Mouse (Mus musculus) embryonic facial prominence, embryonic 10.5 days (tissue): Measurements from ENCODE around the gene Rnf215. TPM values are rescaled to one million over a fixed set of nuclear protein-coding genes. Genes with fewer than 3 reads are reported as not detected.
"Not testable (repeated sequence)": the region's sequence is repeated elsewhere in the genome, so short reads cannot be mapped to it uniquely, and the experiment has no call there.

Experiments used
- DNase-seq: peaks from one replicate; pipeline ENCODE4 v3.0.0-alpha.2; 2017; ENCODE audit warnings: low spot score
- H3K27ac ChIP-seq: fragments of 300-500 bp; sonication (generic); replicated peaks from 2 replicates; pipeline ENCODE4 v1.5.1; 2016; ENCODE audit warnings: mild to moderate bottlenecking
- H3K27me3 ChIP-seq: fragments of 300-500 bp; sonication (generic); replicated peaks from 2 replicates; pipeline ENCODE4 v1.6.1; 2016; ENCODE audit warnings: low read depth, mild to moderate bottlenecking; ENCODE audit not compliant: poor library complexity, severe bottlenecking
- H3K36me3 ChIP-seq: fragments of 300-500 bp; sonication (generic); replicated peaks from 2 replicates; pipeline ENCODE4 v1.6.1; 2016; ENCODE audit warnings: mild to moderate bottlenecking, moderate library complexity
- H3K4me1 ChIP-seq: fragments of 300-500 bp; sonication (generic); 2 replicates; pipeline ENCODE4 v1.6.1; 2016
- H3K4me3 ChIP-seq: fragments of 300-500 bp; sonication (generic); 2 replicates; pipeline ENCODE4 v1.5.1; 2016; ENCODE audit warnings: mild to moderate bottlenecking, moderate library complexity
- H3K9me3 ChIP-seq: fragments of 300-500 bp; sonication (generic); 2 replicates; pipeline ENCODE4 v1.6.1; 2016; ENCODE audit warnings: mild to moderate bottlenecking
- WGBS: fragments of 180-500 bp; shearing (Covaris S2); methylation state at CpG from one replicate; pipeline ENCODE4 v1.1.7; 2016; 5-methylcytosine and 5-hydroxymethylcytosine counted together
- polyA plus RNA-seq: library from polyadenylated mRNA; unstranded; fragments of >200 nt; fragmentation: Nextera tagmentation; extraction: Ambion mirVana; gene quantifications from 2 replicates; pipeline ENCODE4 v1.2.1, GENCODE M21; 2016

Rnf215 gene
- polyA plus RNA-seq, 1 experiment from 2014 or later, result 22.8 TPM

DNA sequence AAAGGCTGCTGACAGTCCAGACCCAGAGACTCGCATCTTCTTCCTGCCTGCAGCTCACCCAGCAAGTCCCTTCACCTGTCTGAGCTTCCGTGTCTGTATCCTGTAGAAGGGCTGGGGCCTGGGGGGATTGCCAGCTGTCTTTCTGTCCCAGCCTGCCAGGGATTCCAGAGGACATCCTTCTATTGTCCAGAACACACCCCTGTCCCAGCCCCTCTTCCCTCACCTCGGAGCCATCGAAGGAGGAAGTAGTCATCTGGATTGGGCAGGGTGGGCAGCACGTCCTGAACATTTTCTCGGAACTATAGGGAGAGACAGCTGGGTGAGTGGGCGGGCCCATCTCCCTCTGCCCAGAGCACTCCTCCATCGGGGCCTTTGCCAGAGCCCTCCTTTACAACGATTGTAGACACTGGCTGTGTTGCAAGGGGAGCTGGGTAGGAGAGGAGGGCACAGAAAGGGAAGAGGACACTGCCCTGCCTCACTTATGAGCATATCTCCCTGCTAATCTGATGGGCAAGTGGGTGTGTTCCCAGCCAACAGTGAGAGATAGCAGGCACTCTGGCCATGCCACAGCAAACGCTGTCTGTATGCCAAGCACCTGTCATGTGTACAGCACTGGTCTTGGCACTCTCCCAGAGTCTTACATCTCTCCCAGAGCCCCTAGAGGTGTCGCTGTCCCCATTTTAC is 18.4 kb upstream of the Rnf215 start:
- DNase-seq, result no peak
- WGBS, result 62% methylated on average over 11 of the region's 11 CpGs

DNA sequence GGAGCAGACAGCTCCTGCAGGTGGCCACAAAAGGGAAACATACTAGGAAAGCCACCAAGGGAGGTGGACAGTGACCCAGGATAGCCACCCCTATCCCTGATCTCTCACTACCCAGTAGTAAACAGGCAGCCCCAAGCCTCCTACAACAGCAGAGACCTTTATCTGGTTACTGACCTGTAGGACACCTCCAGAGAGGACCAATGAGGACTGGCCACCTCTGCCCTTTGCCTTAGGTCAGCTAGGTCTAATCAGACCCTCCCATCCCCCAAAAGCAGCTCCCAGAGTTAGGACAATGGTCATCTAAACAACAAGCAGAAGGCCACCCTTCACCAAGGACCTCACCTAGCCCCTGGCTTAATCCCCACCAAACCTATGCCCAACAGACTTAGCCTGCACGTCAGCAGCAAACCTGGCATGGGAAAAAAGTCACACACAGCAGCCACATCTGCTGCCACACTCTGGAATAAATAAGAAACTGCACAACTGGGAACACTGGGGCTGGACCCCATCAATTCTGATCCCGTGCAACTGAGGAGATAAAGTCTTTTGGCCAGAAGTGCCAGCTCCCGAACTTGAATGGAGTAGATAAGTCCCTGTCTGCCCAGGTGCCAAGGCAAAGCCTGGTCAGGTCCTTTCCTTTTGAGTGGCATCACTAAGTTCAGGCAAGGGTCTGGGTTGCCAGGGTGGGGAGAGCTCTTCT is 17.5 kb upstream of the Rnf215 start:
- Histone ChIP-seq H3K9me3 (no peaks in the 10 kb centered on the region), H3K4me3 (peak overlapping the region; percentile 68), H3K27me3 (peaks cover 54% of the 10 kb centered on the region), H3K36me3 (no peaks in the 10 kb centered on the region), H3K4me1 (peaks cover 17% of the 10 kb centered on the region), H3K27ac (no peak overlapping the region)
- no peak for DNase-seq
- WGBS, result 42% methylated on average over 3 of the region's 3 CpGs

More for the DNA sequence above, 18.4 kb upstream of the Rnf215 start:
- Histone ChIP-seq H3K27ac (no peak overlapping the region), H3K9me3 (no peaks in the 10 kb centered on the region), H3K27me3 (peaks cover 54% of the 10 kb centered on the region), H3K4me3 (no peak overlapping the region), H3K4me1 (peaks cover 17% of the 10 kb centered on the region), H3K36me3 (no peaks in the 10 kb centered on the region)

DNA sequence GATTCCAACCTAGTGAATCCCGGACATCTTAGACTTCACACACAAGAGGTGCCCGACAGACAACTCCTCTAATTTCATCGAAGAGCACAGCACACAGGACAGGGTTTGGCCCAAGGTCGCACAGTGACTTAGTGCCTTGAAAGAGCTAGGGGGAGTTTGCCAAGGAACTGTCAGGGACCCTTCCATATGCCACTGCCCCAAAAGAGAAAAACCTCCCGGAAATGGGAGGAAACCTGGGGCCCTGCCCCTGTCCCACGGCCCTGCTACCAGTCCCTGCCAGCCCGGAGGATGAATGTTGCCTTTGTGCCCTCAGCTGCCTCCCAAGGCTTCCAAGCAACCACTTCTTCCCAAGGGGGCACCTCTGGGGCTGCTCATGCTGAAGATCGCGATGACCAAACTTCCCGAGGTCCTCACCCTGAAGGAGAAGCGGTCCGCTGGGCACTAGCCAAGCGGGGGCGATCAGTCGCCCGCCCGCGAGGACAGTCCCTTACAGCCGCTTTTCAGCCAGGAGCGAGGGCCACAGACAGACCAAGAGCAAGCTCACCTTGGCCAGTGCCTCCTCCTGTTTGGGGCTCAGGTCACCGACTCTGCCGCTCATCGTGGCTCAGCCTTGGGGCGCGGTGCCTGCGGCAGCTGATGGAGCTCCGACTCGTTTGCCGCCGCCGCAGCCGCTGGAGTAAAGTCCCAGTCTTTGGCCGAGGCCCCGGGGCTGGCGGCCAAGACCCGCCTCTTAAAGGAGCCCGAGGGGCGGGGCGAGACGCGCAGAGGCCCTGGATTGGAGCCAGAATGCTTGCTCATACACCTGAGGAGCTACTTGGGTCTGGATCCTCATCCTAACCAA is 16.7 kb upstream of the Rnf215 start:
- WGBS, result 3% methylated on average over 41 of the region's 41 CpGs
- peaks cover 54% of the 10 kb centered on the region for H3K27me3 ChIP-seq

DNA sequence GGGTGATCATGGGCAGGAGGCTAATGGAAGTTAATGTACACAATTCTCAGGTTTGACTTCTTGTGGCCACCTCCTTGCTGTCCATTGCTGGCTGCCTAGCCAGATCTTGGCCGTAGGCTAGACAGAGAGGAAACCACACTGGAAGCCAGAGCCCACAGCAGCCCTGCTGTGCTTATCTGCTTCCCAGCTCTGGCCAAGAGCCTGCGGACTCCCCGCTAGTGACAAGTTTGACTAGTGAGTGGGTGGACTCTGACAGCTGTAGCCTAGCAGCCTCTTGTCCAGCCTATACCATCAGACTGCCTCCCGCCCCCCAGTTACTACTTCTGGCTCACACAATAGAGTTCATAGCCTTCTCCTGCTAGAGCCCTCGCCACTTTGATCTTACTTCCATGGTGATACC is 15.4 kb upstream of the Rnf215 start:
- Histone ChIP-seq H3K4me3 (no peak overlapping the region), H3K27me3 (peaks cover 54% of the 10 kb centered on the region), H3K27ac (no peak overlapping the region), H3K9me3 (no peaks in the 10 kb centered on the region), H3K4me1 (peaks cover 17% of the 10 kb centered on the region), H3K36me3 (no peaks in the 10 kb centered on the region)
- 82% methylated on average over 5 of the region's 5 CpGs for WGBS
- DNase-seq, result no peak

More for the DNA sequence above, 16.7 kb upstream of the Rnf215 start:
- DNase-seq, result peak; percentile 80
- Histone ChIP-seq H3K9me3 (no peaks in the 10 kb centered on the region), H3K27ac (peak overlapping the region; percentile 62; the same call in 1 of the 2 replicates), H3K4me3 (peak overlapping the region; percentile 68), H3K4me1 (peaks cover 17% of the 10 kb centered on the region), H3K36me3 (no peaks in the 10 kb centered on the region)

DNA sequence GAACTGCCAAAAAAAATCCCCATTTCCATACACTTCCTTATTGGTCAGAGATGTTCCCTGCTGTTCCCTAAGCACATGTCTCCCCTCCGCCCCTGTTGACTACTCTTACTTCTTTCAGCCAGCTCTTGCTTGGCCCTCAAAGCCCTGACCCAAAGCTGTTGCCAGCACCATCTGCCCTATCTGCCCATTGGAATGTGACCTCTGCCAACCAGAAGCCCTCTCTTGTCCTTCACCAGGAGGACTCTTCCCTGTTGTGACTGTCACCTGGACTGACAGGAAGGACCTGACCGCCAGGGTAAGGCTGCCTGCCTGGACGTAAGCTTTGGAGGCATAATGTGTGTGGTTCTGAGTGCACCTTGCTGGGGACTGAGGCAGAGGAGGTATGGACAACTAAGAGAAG is 13.3 kb upstream of the Rnf215 start:
- Histone ChIP-seq H3K4me1 (peaks cover 17% of the 10 kb centered on the region), H3K9me3 (peaks cover 6% of the 10 kb centered on the region; the same call in 1 of the 2 replicates), H3K27me3 (peaks cover 45% of the 10 kb centered on the region), H3K36me3 (no peaks in the 10 kb centered on the region), H3K27ac (no peak overlapping the region), H3K4me3 (no peak overlapping the region)
- DNase-seq, result no peak
- 75% methylated on average over 3 of the region's 3 CpGs for WGBS

DNA sequence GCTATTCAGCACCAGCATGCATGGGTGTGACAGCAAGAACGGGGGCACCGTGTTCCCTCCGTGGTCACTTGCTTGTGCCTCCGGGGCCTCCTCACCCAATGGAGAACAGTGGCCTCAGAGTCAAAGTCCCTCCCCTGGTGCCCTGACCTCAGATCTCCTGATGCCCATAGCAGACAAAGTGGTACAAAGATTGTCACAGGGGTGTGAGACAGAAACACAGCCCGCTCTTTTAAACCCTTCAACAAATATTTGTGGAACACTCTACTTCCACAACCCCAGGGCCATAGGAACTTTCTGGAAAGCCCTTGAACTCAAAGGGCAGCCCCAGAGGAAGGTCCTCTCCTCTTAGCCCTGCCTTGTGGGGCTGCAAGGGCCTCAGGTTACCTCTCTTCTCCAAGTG is 12.8 kb upstream of the Rnf215 start:
- no peak for DNase-seq
- H3K36me3 ChIP-seq, result no peaks in the 10 kb centered on the region
- H3K4me1 ChIP-seq, result peaks cover 17% of the 10 kb centered on the region
- H3K27ac ChIP-seq, result no peak overlapping the region
- peaks cover 40% of the 10 kb centered on the region for H3K27me3 ChIP-seq
- peaks cover 6% of the 10 kb centered on the region; the same call in 1 of the 2 replicates for H3K9me3 ChIP-seq
- 83% methylated on average over 5 of the region's 5 CpGs for WGBS
- no peak overlapping the region for H3K4me3 ChIP-seq

DNA sequence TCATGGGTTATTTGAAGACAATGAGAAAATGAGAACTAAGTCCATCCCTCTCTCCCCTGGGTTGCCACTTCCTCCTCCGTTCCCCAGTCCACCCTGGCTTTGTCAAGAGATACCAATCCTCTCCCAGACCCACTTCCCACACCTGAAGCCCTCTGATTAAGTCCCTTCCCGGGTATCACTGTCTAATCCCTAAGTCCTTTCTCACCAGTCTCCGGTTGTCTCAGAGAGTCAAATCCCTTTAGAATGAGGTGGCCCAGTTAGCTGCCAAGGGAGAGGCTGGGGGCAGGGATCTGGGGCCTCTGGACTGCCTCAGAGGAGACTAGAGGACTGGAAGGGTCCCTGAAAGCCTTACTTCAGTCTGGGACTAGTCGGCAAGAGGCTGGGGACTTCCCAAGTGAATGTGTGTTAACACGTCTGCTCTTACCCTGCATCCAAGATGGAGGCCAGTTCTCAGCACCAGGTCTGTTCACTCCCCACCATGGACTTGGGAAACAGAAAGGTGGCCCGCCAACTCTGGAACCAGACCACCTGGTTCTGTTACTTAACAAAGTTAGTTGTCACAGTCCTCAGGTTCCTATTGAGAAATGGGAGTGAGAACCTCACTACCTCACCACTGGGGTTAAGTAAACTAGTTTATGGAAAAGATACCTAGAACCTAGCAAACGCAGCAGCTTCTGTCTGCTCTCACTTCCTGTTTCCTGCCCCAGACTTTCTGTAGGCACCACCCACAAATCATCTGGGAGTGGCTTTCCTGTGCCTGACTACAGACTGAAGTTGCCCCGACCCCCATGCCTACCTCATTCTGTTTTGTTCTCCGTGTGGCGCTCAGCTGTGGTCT is 12.0 kb upstream of the Rnf215 start, which contains the start of gene Sec14l2:
Sec14l2 (minus strand) TSS at position 674 of the 838 bp plus-strand sequence.
- peaks cover 6% of the 10 kb centered on the region; the same call in 1 of the 2 replicates for H3K9me3 ChIP-seq
- WGBS, result 71% methylated on average over 10 of the region's 10 CpGs

DNA sequence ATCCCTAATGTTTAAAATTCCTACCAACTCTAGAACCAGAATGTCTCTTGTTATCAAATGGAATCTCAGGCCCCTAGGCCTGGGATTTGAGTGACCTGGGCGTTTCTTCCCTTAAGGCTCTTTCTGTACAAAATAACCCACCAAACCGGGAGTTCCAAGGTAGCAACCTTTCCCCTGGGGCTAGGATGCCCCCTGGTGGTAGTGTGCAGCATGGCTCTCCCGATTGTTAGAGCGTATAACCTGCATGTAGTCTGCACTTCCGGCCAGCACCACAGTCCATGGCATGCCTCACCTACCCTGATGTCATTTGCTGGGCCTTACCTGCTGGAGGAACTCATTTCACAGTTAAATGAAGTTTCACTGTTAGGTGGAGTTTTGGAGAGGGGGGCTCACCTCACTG is 11.1 kb upstream of the Rnf215 start:
- 62% methylated on average over 5 of the region's 5 CpGs for WGBS
- Histone ChIP-seq H3K27ac (no peak overlapping the region), H3K9me3 (peaks cover 6% of the 10 kb centered on the region; the same call in 1 of the 2 replicates), H3K4me1 (peaks cover under 1% of the 10 kb centered on the region; the same call in 1 of the 2 replicates), H3K4me3 (no peak overlapping the region), H3K36me3 (no peaks in the 10 kb centered on the region), H3K27me3 (peaks cover 23% of the 10 kb centered on the region)
- DNase-seq, result peak; percentile 50

More for the DNA sequence above, 12.0 kb upstream of the Rnf215 start, which contains the start of gene Sec14l2:
- no peaks in the 10 kb centered on the region for H3K36me3 ChIP-seq
- peaks cover 10% of the 10 kb centered on the region for H3K4me1 ChIP-seq
- no peak for DNase-seq
- peaks cover 33% of the 10 kb centered on the region for H3K27me3 ChIP-seq
- H3K27ac ChIP-seq, result no peak within 1 kb of the TSS
- H3K4me3 ChIP-seq, result no peak within 1 kb of the TSS

DNA sequence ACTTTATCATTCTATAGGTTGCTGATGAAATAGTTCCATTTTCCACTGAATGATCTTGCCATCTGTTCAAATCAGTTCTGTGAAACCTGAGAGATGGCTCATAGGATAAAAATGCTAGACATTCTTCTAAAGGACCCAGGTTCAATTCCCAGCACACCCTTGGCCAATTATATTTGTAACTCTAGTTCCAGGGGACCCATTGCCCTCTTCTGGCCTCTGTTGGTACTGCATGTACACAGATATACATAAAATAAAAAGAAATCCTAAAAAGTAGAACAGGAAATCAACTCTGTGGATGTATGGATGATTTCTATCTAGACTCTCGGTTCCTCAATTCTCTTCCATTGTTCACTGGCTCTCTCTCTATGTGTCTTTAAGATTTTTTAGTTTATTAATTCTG is 7.9 kb upstream of the Rnf215 start:
- Histone ChIP-seq H3K36me3 (no peaks in the 10 kb centered on the region), H3K9me3 (peaks cover 6% of the 10 kb centered on the region; the same call in 1 of the 2 replicates), H3K27ac (no peak overlapping the region), H3K27me3 (no peaks in the 10 kb centered on the region), H3K4me1 (peaks cover 5% of the 10 kb centered on the region; the same call in 1 of the 2 replicates), H3K4me3 (no peak overlapping the region)
- DNase-seq, result no peak
- WGBS, result 90% methylated on average over 1 of the region's 1 CpGs

DNA sequence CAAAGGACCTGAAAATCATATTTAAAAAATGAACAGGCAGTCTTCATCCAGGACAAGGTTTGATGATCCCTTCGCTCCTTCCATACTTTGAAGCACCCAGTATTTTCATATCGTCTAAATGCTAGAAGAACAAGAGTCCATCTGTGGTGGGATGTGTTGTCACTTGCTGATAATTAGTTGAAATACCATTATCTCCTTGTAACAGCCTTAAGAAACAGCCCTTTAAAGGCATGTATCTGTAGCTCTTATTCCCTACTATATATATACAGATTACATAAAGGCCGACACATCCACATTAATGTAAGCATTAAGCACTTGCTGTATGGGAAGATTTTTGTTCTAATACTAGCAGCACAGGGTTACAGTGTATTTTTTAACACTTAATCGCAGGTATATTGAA is 6.5 kb upstream of the Rnf215 start:
- H3K4me3 ChIP-seq, H3K27ac ChIP-seq, DNase-seq, H3K27me3 ChIP-seq, H3K4me1 ChIP-seq, H3K36me3 ChIP-seq, H3K9me3 ChIP-seq: not testable (repeated sequence)
- 92% methylated on average over 4 of the region's 4 CpGs for WGBS

DNA sequence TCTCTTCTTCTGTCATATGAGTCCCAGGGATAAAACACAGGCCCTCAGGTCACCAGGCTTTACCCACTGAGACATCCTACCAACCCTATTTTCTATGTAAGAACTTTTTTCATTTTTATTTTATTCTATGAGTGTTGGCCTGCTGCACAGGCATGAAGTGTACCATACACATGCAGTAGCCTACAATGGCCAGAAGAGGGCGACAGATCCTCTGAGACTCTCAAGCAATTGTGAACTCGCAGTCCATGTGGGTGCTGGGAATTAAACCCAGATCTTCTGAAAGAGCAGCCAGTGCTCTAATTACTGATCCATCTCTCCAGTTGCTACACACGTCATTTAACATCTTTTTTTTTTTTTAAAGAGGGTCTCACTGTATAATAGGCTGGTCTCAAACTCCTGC is 1.6 kb upstream of the Rnf215 start:
- Histone ChIP-seq H3K4me3 (no peak overlapping the region), H3K9me3 (no peaks in the 10 kb centered on the region), H3K36me3 (peaks cover 20% of the 10 kb centered on the region), H3K27me3 (no peaks in the 10 kb centered on the region), H3K27ac (no peak overlapping the region), H3K4me1 (peaks cover 24% of the 10 kb centered on the region)
- 58% methylated on average over 3 of the region's 3 CpGs for WGBS
- no peak for DNase-seq
